Mouse (Mus musculus): ENCODE results near the gene Dtl.

- TF ChIP-seq CTCF (IDR thresholded peaks at IDR 0.05) (no peak), EP300 (IDR thresholded peaks at IDR 0.05) (no peak)
Measured at GRCm38 (mm10) chr1:191550786-191551185, 24.6 kb downstream of the Dtl start.

Measured in lung, postnatal 0 days (tissue).